Mouse (Mus musculus) inflammation-experienced regulatory T-cells, adult 16 weeks (primary cell): ENCODE results near the gene Lonrf3. TPM values are rescaled to one million over a fixed set of nuclear protein-coding genes. Genes with fewer than 3 reads are reported as not detected.

Source experiments
- polyA plus RNA-seq: library from polyadenylated mRNA; unstranded; fragments of 100-300 nt; shearing (Covaris generic); gene quantifications from one replicate; pipeline ENCODE4 v1.2.1, GENCODE M21; 2017

Gene Lonrf3
- not detected for polyA plus RNA-seq

GRCm38 (mm10) chrX:36328271-36329039 is at the start of gene Lonrf3:
Lonrf3 (plus strand) TSS chrX:36328353.

DNA sequence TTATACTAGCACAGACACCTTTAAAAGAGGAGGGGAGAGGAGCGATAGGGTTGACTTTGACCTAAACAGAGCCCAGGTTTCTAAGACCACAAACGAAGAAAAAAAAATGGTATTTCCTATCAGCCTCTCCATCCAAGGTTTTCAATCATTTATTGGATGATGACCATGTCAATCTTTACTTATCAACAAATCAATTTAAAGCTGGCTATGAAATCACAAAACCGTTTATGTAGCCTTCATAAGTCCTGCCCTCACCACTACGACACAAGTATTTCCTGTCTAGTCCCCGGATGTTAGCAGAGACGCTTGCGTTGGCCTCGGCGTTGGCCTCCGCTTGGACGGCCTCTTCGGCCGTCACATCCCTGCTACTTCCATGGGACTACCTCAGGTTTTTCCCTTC is 72.8 kb downstream of the Lonrf3 start, which contains the start of gene Gm6268:
Gene Gm6268 (plus strand): TSS at position 301 of the 400 bp plus-strand sequence.

Other genes starting within 250 kb of the Lonrf3 start
- 3.5 TPM for gene Il13ra1, start 216.2 kb upstream of the Lonrf3 start, polyA plus RNA-seq
- 2.3 TPM for gene Zcchc12, start 132.4 kb upstream of the Lonrf3 start, polyA plus RNA-seq
- gene Gm6268, start 72.9 kb downstream of the Lonrf3 start, polyA plus RNA-seq = not detected
- gene Gm14569, start 163.5 kb downstream of the Lonrf3 start, polyA plus RNA-seq = not detected